Mouse (Mus musculus): ENCODE data around the gene Kifc5b. TPM values are rescaled to one million over a fixed set of nuclear protein-coding genes. Genes with fewer than 3 reads are reported as not detected.

Kifc5b gene
- polyA plus RNA-seq, 2 experiments = 2.7 to 13.8 TPM

DNA sequence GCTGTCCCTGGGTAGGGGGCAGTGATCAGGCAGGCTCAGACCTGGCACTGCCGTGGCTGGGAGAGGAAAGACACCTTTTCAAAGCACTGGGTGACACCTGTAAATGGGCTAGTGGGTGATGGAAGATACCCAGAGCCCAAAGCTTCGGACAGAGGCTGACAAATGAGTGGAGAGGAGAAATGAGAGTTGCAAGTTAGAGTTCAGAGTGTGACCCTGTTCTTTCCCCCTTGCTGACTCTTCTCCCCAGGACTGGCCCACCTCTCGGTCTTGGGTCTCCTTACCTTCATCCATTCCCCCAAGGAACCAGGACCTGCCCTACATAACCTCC, 23.0 kb downstream of the Kifc5b start:
- no peaks in the 10 kb centered on the region for H3K27me3 ChIP-seq (ENCODE audit: control insufficient read depth, insufficient read depth, low read length)
- ATAC-seq (ENCODE audit: insufficient read depth) (no peak), DNase-seq (ENCODE audit: low read depth in 3 of 3, low spot score in 3 of 3) (no peak)
- TF ChIP-seq CTCF (IDR thresholded peaks at IDR 0.05; ENCODE audit: low read depth) (no peak), EP300 (IDR thresholded peaks at IDR 0.05; ENCODE audit: low read depth) (no peak)
- peak overlapping the region; percentile 56 to 60 for H3K4me3 ChIP-seq (ENCODE audit: insufficient read depth in 1 of 2, low read depth in 2 of 2, low read length in 2 of 2)
- no peaks in the 10 kb centered on the region for H3K9me3 ChIP-seq (ENCODE audit: control insufficient read depth, low read length)
- H3K9ac ChIP-seq (replicated peaks) = peak overlapping the region; percentile 74
- peak overlapping the region; percentile 79 for H3K4me2 ChIP-seq (ENCODE audit: low read depth)
- H3K27ac ChIP-seq = peak overlapping the region; percentile 81
- H3K4me1 ChIP-seq (replicated peaks; ENCODE audit: control insufficient read depth in 2 of 2, insufficient read depth in 2 of 2, low read length in 1 of 2) = peaks cover 16 to 17% of the 10 kb centered on the region in 2 experiments
- WGBS (ENCODE audit: insufficient replicate concordance) = 3% methylated on average over 3 of the region's 3 CpGs
- peaks cover 4% of the 10 kb centered on the region for H3K36me3 ChIP-seq (replicated peaks; ENCODE audit: control insufficient read depth, insufficient read depth, low read depth)

- Histone ChIP-seq H3K4me3 (ENCODE audit: insufficient read depth in 1 of 2, low read depth in 2 of 2, low read length in 2 of 2) (peak within 1 kb of the TSS; percentile 56 to 60; a peak in 3 of 4 replicates), H3K36me3 (replicated peaks; ENCODE audit: control insufficient read depth, insufficient read depth, low read depth) (no peaks in the 10 kb centered on the region; the same call in 1 of the 2 replicates), H3K27ac (peak within 1 kb of the TSS; percentile 81), H3K4me1 (replicated peaks; ENCODE audit: control insufficient read depth in 2 of 2, insufficient read depth in 2 of 2, low read length in 1 of 2) (peaks cover 16 to 17% of the 10 kb centered on the region in 2 experiments), H3K9ac (replicated peaks) (peak within 1 kb of the TSS; percentile 74), H3K4me2 (ENCODE audit: low read depth) (peak within 1 kb of the TSS; percentile 79), H3K9me3 (ENCODE audit: control insufficient read depth, low read length) (no peaks in the 10 kb centered on the region), H3K27me3 (ENCODE audit: control insufficient read depth, insufficient read depth, low read length) (no peaks in the 10 kb centered on the region)
- DNase-seq (ENCODE audit: low read depth in 3 of 3, low spot score in 3 of 3) (no peak), ATAC-seq (ENCODE audit: insufficient read depth) (no peak)
- WGBS (ENCODE audit: insufficient replicate concordance) = 8% methylated on average over 23 of the region's 24 CpGs
- TF ChIP-seq EP300 (IDR thresholded peaks at IDR 0.05; ENCODE audit: low read depth) (no peak), CTCF (IDR thresholded peaks at IDR 0.05; ENCODE audit: low read depth) (no peak)
Measured at GRCm38 (mm10) chr17:26941031-26941789, 24.3 kb downstream of the Kifc5b start, which contains the start of gene Syngap1. Syngap1 (plus strand) TSS chr17:26941253.

- no peak overlapping the region for H3K9ac ChIP-seq (replicated peaks)
- TF ChIP-seq EP300 (IDR thresholded peaks at IDR 0.05; ENCODE audit: low read depth) (no peak), CTCF (IDR thresholded peaks at IDR 0.05; ENCODE audit: low read depth) (no peak)
- H3K4me2 ChIP-seq (ENCODE audit: low read depth) = peak overlapping the region; percentile 61
- ATAC-seq (ENCODE audit: insufficient read depth) (no peak), DNase-seq (ENCODE audit: low read depth in 3 of 3, low spot score in 3 of 3) (no peak)
- no peaks in the 10 kb centered on the region for H3K9me3 ChIP-seq (ENCODE audit: control insufficient read depth, low read length)
- H3K36me3 ChIP-seq (replicated peaks; ENCODE audit: control insufficient read depth, insufficient read depth, low read depth) = no peaks in the 10 kb centered on the region; the same call in 1 of the 2 replicates
- H3K4me3 ChIP-seq (ENCODE audit: insufficient read depth in 1 of 2, low read depth in 2 of 2, low read length in 2 of 2) = no peak overlapping the region; a peak in 2 of 4 replicates
- 19% methylated on average over 4 of the region's 4 CpGs for WGBS (ENCODE audit: insufficient replicate concordance)
- peaks cover 16 to 17% of the 10 kb centered on the region in 2 experiments for H3K4me1 ChIP-seq (replicated peaks; ENCODE audit: control insufficient read depth in 2 of 2, insufficient read depth in 2 of 2, low read length in 1 of 2)
- no peaks in the 10 kb centered on the region for H3K27me3 ChIP-seq (ENCODE audit: control insufficient read depth, insufficient read depth, low read length)
- H3K27ac ChIP-seq = no peak overlapping the region
Measured at GRCm38 (mm10) chr17:26941841-26942570, 25.1 kb downstream of the Kifc5b start.

DNA sequence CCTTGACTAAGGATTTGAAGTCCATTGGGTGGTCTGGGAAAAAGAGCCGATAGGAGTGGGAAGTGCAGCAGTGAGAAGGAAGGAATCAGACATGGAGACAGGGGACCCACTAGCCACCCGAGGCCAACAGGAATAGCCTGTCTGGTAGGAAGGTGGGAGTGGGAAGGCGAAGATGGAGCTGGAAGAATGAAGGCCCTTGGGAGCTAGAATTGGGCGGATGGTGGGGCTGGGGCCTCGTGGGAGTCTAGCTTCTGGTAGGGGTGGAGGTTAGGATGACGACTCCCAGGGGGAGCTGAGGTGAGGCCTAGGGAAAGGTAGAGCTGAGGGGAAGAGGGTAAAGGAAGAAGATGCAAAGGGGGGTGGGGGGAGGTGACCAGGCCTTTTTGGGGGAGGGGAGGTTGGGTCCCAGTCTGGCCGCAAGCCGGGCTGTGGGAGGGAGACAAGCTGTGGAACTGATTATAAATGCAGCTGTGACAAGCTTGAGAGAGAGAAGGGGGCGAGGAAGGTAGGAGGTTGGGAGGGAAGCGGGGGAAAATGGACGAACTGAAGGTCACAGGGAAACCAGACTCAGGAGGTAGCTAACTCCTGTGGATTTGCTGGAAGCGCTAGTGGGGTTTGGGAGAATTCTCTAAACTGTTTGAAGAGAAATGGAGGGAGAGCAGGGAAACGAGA, 29.1 kb downstream of the Kifc5b start:
- Histone ChIP-seq H3K27ac (no peak overlapping the region), H3K4me2 (ENCODE audit: low read depth) (peak overlapping the region; percentile 54), H3K4me1 (replicated peaks; ENCODE audit: control insufficient read depth in 2 of 2, insufficient read depth in 2 of 2, low read length in 1 of 2) (peaks cover 0 to 10% of the 10 kb centered on the region in 2 experiments; a peak in 2 of 4 replicates), H3K4me3 (ENCODE audit: insufficient read depth in 1 of 2, low read depth in 2 of 2, low read length in 2 of 2) (peak overlapping the region; percentile 29 to 35), H3K36me3 (replicated peaks; ENCODE audit: control insufficient read depth, insufficient read depth, low read depth) (no peaks in the 10 kb centered on the region), H3K27me3 (ENCODE audit: control insufficient read depth, insufficient read depth, low read length) (no peaks in the 10 kb centered on the region), H3K9me3 (ENCODE audit: control insufficient read depth, low read length) (no peaks in the 10 kb centered on the region), H3K9ac (replicated peaks) (peak overlapping the region; percentile 32)
- no peak for ATAC-seq (ENCODE audit: insufficient read depth)
- WGBS (ENCODE audit: insufficient replicate concordance) = 43% methylated on average over 13 of the region's 13 CpGs
- TF ChIP-seq EP300 (IDR thresholded peaks at IDR 0.05; ENCODE audit: low read depth) (no peak), CTCF (IDR thresholded peaks at IDR 0.05; ENCODE audit: low read depth) (no peak)
- DNase-seq (ENCODE audit: low read depth in 3 of 3, low spot score in 3 of 3) = no peak

Data from liver, embryonic 14.5 days (tissue).